Mouse (Mus musculus) heart, embryonic 14.5 days (tissue): ENCODE results near the gene Ak4. TPM values are rescaled to one million over a fixed set of nuclear protein-coding genes. Genes with fewer than 3 reads are reported as not detected.

Experiments used
- ATAC-seq: fragments of 200-750 bp; cut with Nextera tagmentation; 2 replicates; pipeline ENCODE4 v1.8.0; 2017; ENCODE audit warnings: low read depth, moderate TSS enrichment; ENCODE audit not compliant: insufficient number of reproducible peaks, insufficient read depth, low FRiP score
- H3K27ac ChIP-seq, 2 experiments: fragments of 200-500 bp in 1 of 2; fragments of 300-500 bp in 1 of 2; sonication (generic) in 1 of 2; replicated peaks in 1 of 2; 2 replicates each; pipeline ENCODE4 v1.5.1; 2012 to 2014; ENCODE audit warnings: low read depth in 2 of 2, low read length in 2 of 2, control low read depth in 1 of 2, mild to moderate bottlenecking in 1 of 2, mixed read lengths in 1 of 2; ENCODE audit not compliant: control insufficient read depth in 1 of 2, insufficient read depth in 1 of 2
- H3K27me3 ChIP-seq: fragments of 300-500 bp; sonication (generic); 2 replicates; pipeline ENCODE4 v1.6.1; 2014; ENCODE audit warnings: mild to moderate bottlenecking, low read length, control low read depth; ENCODE audit not compliant: control insufficient read depth, insufficient read depth
- H3K36me3 ChIP-seq: fragments of 300-500 bp; sonication (generic); 2 replicates; pipeline ENCODE4 v1.6.1; 2014; ENCODE audit warnings: mild to moderate bottlenecking, control low read depth, low read length, mixed read lengths; ENCODE audit not compliant: control insufficient read depth, insufficient read depth
- H3K4me1 ChIP-seq, 2 experiments: fragments of 200-500 bp in 1 of 2; fragments of 300-500 bp in 1 of 2; sonication (generic) in 1 of 2; 2 replicates each; pipeline ENCODE4 v1.6.1; 2012 to 2014; ENCODE audit warnings: low read length in 2 of 2, control low read depth in 1 of 2, mixed read lengths in 1 of 2; ENCODE audit not compliant: control insufficient read depth in 2 of 2, insufficient read depth in 2 of 2
- H3K4me2 ChIP-seq: fragments of 300-500 bp; sonication (generic); 2 replicates; pipeline ENCODE4 v1.6.1; 2014; ENCODE audit warnings: mild to moderate bottlenecking, low read length
- H3K4me3 ChIP-seq, 2 experiments: fragments of 200-500 bp in 1 of 2; fragments of 300-500 bp in 1 of 2; sonication (generic) in 1 of 2; 2 replicates each; pipeline ENCODE4 v1.5.1; 2012 to 2014; ENCODE audit warnings: low read length in 2 of 2, mild to moderate bottlenecking in 2 of 2, control low read depth in 1 of 2, low read depth in 1 of 2, moderate library complexity in 1 of 2; ENCODE audit not compliant: control insufficient read depth in 1 of 2, insufficient read depth in 1 of 2
- H3K9ac ChIP-seq: fragments of 300-500 bp; sonication (generic); 2 replicates; pipeline ENCODE4 v1.6.1; 2014; ENCODE audit warnings: mild to moderate bottlenecking, low read length
- H3K9me3 ChIP-seq: fragments of 300-500 bp; sonication (generic); 2 replicates; pipeline ENCODE4 v1.6.1; 2016; ENCODE audit warnings: low read length, control low read depth; ENCODE audit not compliant: control insufficient read depth
- WGBS: fragments of 180-500 bp; shearing (Covaris S2); extraction: QIAGEN DNeasy Blood & Tissue Kit; methylation state at CpG from one replicate; pipeline ENCODE4 v1.1.7; 2014; 5-methylcytosine and 5-hydroxymethylcytosine counted together
- polyA plus RNA-seq: library from polyadenylated mRNA; unstranded; fragments of >200 nt; fragmentation: Nextera tagmentation; extraction: Ambion mirVana; gene quantifications from 2 replicates; pipeline ENCODE4 v1.2.1, GENCODE M21; 2014

The Ak4 gene
- polyA plus RNA-seq, 1 experiment from 2014 or later, result 8.3 TPM

DNA sequence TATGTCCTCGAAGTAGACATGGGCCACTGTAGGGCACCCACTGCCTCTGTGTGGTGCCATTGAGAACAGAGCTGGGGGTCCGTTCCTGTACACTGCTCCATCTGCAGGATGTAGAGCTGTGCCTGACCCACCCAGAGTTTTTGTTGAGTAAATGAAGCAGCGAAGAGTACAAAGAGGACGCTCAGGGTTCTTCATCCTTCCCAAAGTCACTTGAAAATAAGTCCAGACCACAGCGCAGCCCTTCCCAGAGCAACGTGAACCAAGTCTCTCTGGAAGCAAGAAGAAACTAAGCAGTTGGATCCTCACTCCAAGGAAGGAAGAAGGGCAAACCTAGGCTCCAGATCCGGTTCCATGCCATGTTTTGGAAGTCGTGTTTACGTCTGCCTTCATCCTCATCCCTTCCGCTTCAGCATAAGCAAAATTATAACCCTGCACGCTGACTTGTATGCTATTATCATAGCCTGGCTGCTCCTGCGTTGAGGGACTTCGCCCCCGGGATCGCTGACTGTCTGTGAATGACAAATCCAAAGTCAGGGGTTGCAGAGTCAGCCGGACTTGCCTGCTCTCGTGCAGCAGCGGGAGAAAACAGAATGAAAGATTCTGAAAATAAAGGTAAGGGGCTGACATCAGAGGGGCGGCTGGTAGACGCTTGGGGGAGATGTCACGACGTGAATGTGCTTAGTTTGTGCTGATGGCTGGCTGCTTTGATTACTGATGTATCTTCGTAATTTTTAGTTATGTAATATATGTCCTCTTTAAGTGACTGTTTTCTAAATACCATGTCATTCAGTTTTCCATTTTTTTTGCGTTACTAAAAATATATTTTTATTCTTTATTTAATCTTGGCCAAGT is 88.7 kb downstream of the Ak4 start:
- Histone ChIP-seq H3K27ac (no peak overlapping the region), H3K4me1 (peaks cover 3 to 7% of the 10 kb centered on the region in 2 experiments; a peak in 3 of 4 replicates), H3K36me3 (no peaks in the 10 kb centered on the region), H3K9me3 (no peaks in the 10 kb centered on the region), H3K27me3 (peaks cover 11% of the 10 kb centered on the region), H3K4me2 (peak overlapping the region; percentile 87), H3K4me3 (peak overlapping the region; percentile 45 to 47), H3K9ac (peak overlapping the region; percentile 54)
- WGBS, result 10% methylated on average over 24 of the region's 24 CpGs
- no peak for ATAC-seq

DNA sequence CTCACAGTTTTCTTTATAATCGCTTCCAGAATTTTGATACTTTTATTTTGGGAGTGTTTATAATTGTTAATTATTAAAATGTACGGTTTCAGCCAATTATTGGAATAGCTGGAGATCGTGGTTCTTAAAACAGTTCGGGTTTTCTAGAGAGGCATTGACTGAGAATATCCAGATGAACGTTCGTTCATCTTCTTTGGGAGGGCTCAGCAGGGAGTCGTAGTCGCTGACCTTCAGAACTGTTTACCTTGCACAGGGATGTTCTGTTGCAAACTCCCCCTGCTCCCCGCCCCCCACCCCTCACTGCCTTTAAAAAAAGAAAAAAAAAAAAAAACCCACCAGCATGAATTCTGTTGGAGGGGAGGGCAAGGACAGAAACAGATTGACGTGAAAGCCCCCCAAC is 89.4 kb downstream of the Ak4 start:
- H3K36me3 ChIP-seq, result no peaks in the 10 kb centered on the region
- peak overlapping the region; percentile 58; the same call in 1 of the 2 replicates for H3K9ac ChIP-seq
- peaks cover 11% of the 10 kb centered on the region for H3K27me3 ChIP-seq
- 2% methylated on average over 10 of the region's 10 CpGs for WGBS
- H3K4me3 ChIP-seq, result peak overlapping the region; percentile 30 to 47
- H3K9me3 ChIP-seq, result no peaks in the 10 kb centered on the region
- no peak for ATAC-seq
- H3K4me2 ChIP-seq, result peak overlapping the region; percentile 87
- no peak overlapping the region for H3K27ac ChIP-seq
- H3K4me1 ChIP-seq, result peaks cover 3 to 7% of the 10 kb centered on the region in 2 experiments; a peak in 3 of 4 replicates

DNA sequence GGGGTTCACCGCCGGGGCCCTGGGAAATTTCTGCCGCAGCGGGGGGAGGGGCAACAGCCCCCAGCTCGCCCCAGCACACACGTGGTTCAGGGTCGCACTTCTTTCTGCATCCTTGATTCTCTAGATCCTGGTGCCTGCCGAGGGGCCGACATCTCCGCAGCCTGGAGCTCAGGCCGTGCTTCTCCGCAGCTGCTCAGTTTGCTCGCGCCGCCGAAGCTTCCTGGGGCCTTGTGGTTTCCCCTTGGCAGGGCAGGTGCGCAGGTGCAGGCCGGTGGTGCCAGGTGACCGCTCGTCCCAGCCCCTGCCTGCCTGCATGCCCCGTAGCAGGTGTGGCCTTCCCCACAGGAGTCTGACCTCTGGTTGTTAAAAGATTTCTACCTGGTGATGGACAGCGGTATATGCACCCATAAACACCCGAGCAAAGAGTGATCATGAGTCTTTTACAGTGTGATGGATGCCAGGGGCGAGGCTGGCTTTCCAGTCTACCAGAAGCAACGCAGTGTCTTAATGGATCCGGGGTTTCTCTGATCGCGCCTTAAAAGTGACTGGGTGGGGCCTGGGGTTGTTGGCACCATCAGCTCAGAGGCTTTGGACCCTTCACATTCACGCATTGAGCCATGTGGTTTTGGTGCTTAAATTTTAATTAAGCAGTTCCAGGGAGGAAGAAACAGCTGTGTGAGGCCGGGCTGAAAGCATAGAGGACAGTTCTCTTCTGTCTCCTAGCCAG is 89.9 kb downstream of the Ak4 start:
- H3K9ac ChIP-seq, result peak overlapping the region; percentile 58; the same call in 1 of the 2 replicates
- H3K4me3 ChIP-seq, result peak overlapping the region; percentile 30 to 47
- peak overlapping the region; percentile 87 for H3K4me2 ChIP-seq
- H3K4me1 ChIP-seq, result peaks cover 3 to 7% of the 10 kb centered on the region in 2 experiments; a peak in 3 of 4 replicates
- no peak overlapping the region for H3K27ac ChIP-seq
- no peaks in the 10 kb centered on the region for H3K9me3 ChIP-seq
- 10% methylated on average over 30 of the region's 30 CpGs for WGBS
- H3K36me3 ChIP-seq, result no peaks in the 10 kb centered on the region
- ATAC-seq, result no peak
- peaks cover 11% of the 10 kb centered on the region for H3K27me3 ChIP-seq

DNA sequence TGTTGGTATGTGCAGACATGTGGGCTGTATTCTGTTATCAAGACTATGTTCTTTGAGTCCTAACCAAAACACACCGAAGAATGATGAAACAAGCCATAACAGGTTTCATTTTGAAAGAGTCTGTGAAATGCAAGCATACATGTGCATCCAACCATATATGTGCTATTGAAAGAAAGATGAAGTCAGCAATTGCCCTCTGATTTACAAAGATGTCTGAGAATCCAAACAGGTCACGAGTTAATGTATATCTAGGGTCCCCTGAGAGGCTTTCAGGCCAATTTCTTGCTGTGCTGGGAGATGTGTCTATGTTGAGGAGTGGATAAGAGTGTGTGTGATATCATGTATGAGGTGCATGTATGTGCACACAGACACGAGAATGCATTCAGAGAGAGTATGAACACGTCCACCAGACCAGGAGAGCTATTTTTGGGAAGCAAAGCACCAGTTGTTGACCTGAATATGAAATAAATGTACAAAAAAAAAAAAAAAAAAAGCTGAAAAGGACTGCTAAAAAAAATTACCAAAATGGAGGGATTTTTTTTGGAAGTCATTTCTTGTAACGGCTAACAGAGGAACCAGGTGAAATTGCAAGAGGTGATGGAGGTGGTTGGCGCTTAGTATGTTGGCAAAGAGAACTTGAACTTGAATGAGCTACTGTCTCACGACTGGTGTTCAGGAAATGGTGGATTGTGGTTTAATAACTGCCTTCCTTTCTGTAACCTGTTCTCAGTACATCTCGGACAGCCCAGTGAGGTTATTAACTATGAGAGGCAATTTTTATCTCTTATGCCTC is 91.2 kb downstream of the Ak4 start:
- no peaks in the 10 kb centered on the region for H3K9me3 ChIP-seq
- H3K27ac ChIP-seq, result no peak overlapping the region
- peaks cover 11% of the 10 kb centered on the region for H3K27me3 ChIP-seq
- H3K4me1 ChIP-seq, result peaks cover 3 to 7% of the 10 kb centered on the region in 2 experiments; a peak in 3 of 4 replicates
- 85% methylated on average over 8 of the region's 8 CpGs for WGBS
- ATAC-seq, result no peak
- no peaks in the 10 kb centered on the region for H3K36me3 ChIP-seq
- H3K4me3 ChIP-seq, result no peak overlapping the region
- no peak overlapping the region for H3K4me2 ChIP-seq
- no peak overlapping the region for H3K9ac ChIP-seq

DNA sequence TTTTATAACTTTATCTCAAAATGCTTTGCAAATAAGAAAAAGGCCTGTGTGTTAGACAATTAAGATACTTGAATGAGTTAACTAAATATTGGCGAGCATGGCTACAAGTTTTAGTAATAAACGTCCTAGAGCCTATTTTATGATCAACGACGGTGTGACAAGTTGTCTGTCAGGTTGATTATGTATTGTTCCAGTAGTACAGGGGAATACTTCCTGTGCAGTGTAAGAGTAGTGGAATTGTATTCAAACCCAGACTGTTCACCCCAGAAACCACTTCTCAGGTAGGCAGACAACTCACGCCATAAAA is 91.8 kb downstream of the Ak4 start:
- 88% methylated on average over 5 of the region's 5 CpGs for WGBS
- peaks cover 3 to 7% of the 10 kb centered on the region in 2 experiments; a peak in 3 of 4 replicates for H3K4me1 ChIP-seq

DNA sequence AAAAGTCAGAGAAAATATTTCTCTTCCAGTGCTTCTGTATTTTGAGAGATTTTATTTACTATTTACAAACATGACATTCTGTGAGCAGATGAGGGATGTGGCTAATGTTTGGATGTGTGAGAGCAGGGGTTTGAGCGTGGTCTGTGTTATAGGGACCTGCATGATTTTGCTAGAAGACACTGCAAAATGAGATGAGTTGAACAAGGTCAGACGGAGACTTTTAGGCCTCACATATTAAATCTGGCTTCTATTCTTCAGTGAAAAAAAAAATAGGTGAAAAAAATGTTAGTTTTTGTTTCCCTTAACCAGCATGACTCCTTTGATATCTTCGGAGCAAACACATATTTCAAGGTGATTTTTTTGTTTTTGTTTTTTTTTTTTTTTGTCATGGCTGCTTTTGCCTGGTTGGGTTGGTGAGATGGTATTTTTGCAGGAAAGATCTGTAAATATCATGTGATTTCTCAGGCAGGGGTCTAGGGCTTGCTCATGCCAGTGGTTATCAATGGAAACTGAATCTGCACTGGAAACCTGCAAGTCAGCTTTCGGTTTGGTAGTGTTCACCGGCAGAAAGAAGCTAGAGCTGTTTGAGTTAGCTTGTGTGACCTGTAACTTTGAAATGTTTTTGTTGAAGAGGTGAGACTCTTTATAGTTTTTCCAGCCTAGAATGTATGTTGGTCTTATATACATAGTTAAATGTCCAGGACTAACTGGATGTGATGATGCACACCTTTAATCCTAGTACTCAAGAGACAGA is 92.9 kb downstream of the Ak4 start:
- Histone ChIP-seq H3K4me1 (peaks cover 3 to 7% of the 10 kb centered on the region in 2 experiments; a peak in 3 of 4 replicates), H3K9ac (no peak overlapping the region), H3K36me3 (no peaks in the 10 kb centered on the region), H3K4me2 (no peak overlapping the region), H3K9me3 (no peaks in the 10 kb centered on the region), H3K27ac (no peak overlapping the region), H3K27me3 (peaks cover 11% of the 10 kb centered on the region), H3K4me3 (no peak overlapping the region)
- WGBS, result 89% methylated on average over 5 of the region's 5 CpGs
- no peak for ATAC-seq

More for the DNA sequence above, 91.8 kb downstream of the Ak4 start:
- H3K27ac ChIP-seq, result no peak overlapping the region
- no peaks in the 10 kb centered on the region for H3K9me3 ChIP-seq
- H3K4me3 ChIP-seq, result no peak overlapping the region
- no peak overlapping the region for H3K9ac ChIP-seq
- ATAC-seq, result no peak
- peaks cover 11% of the 10 kb centered on the region for H3K27me3 ChIP-seq
- no peak overlapping the region for H3K4me2 ChIP-seq
- no peaks in the 10 kb centered on the region for H3K36me3 ChIP-seq

DNA sequence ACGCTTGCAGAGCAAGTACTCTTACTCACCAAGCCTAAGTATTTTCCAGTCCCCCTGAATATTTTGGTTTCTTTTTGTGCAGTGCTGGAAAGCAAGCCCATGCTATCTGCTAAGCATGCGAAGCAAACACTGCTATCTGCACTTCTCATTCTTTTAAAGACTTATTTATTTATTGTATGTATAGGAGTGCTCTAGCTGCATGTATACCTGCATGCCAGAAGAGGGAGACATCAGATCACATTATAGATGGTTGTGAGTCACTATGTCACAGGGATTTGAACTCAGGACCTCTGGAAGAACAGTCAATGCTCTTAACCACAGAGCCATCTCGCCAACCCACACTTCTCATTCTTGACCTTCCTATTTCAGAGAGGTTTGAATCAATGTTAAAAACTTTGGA is 94.2 kb downstream of the Ak4 start:
- no peak for ATAC-seq
- Histone ChIP-seq H3K9ac (no peak overlapping the region), H3K4me3 (no peak overlapping the region), H3K4me2 (no peak overlapping the region), H3K9me3 (no peaks in the 10 kb centered on the region), H3K27me3 (peaks cover 11% of the 10 kb centered on the region), H3K4me1 (peaks cover 3 to 7% of the 10 kb centered on the region in 2 experiments; a peak in 3 of 4 replicates), H3K27ac (no peak overlapping the region), H3K36me3 (no peaks in the 10 kb centered on the region)
- 87% methylated on average over 3 of the region's 3 CpGs for WGBS
